Mouse (Mus musculus) heart, adult 2 months (tissue): ENCODE measurements around the gene Sptbn1. TPM values are rescaled to one million over a fixed set of nuclear protein-coding genes. Genes with fewer than 3 reads are reported as not detected.

Experiments used
- DNase-seq, 2 experiments: peaks; one replicate each; pipeline ENCODE4 v3.0.0; 2021
- H3K27ac ChIP-seq: fragments of 200-600 bp; 2 replicates; pipeline ENCODE4 v1.8.1; 2022
- H3K27me3 ChIP-seq: fragments of 200-500 bp; 2 replicates; pipeline ENCODE4 v1.6.1; 2012; ENCODE audit warnings: mild to moderate bottlenecking, low read length, inconsistent platforms, mixed read lengths; ENCODE audit not compliant: control insufficient read depth, insufficient read depth
- H3K36me3 ChIP-seq: fragments of 200-500 bp; 2 replicates; pipeline ENCODE4 v1.6.1; 2012; ENCODE audit warnings: low read length, inconsistent platforms; ENCODE audit not compliant: control insufficient read depth, insufficient read depth
- H3K4me1 ChIP-seq: fragments of 200-500 bp; 2 replicates; pipeline ENCODE4 v1.6.1; 2011; ENCODE audit warnings: low read length; ENCODE audit not compliant: control insufficient read depth, insufficient read depth
- H3K4me3 ChIP-seq: fragments of 200-600 bp; 2 replicates; pipeline ENCODE4 v1.8.1; 2022
- H3K79me2 ChIP-seq: fragments of 200-500 bp; replicated peaks from 2 replicates; pipeline ENCODE4 v1.6.1; 2012; ENCODE audit warnings: mild to moderate bottlenecking, inconsistent platforms, low read length, moderate library complexity, mixed read lengths; ENCODE audit not compliant: control insufficient read depth, insufficient read depth
- H3K9ac ChIP-seq: fragments of 200-500 bp; 2 replicates; pipeline ENCODE4 v1.6.1; 2012; ENCODE audit warnings: low read depth, mild to moderate bottlenecking, control low read depth, inconsistent platforms, low read length, mixed read lengths
- CTCF ChIP-seq: fragments of 200-600 bp; IDR thresholded peaks from 2 replicates; pipeline ENCODE4 v1.8.1; 2022; ENCODE audit warnings: antibody characterized with exemption, mild to moderate bottlenecking, moderate library complexity
- EP300 ChIP-seq: fragments of 200-500 bp; IDR thresholded peaks from 2 replicates; pipeline ENCODE4 v1.6.1; 2011; ENCODE audit warnings: low read depth, low read length, control low read depth; ENCODE audit not compliant: insufficient read depth
- POLR2A ChIP-seq: fragments of 200-500 bp; IDR thresholded peaks from 2 replicates; pipeline ENCODE4 v1.6.1; 2011; ENCODE audit warnings: mild to moderate bottlenecking, low read depth, low read length, control low read depth; ENCODE audit not compliant: insufficient read depth
- WGBS: fragments of 180-500 bp; shearing (Covaris S2); methylation state at CpG from one replicate; pipeline ENCODE4 v1.1.7; 2018; 5-methylcytosine and 5-hydroxymethylcytosine counted together
- intact Hi-C: fragments of 180-260 bp; cut with DNase I; formaldehyde crosslinking; loops from one replicate; pipeline ENCODE4 v1.15.1; 2025
- polyA plus RNA-seq: library from polyadenylated mRNA; depleted of rRNA; stranded (reverse); fragments of >200 nt; gene quantifications from 2 replicates; pipeline ENCODE4 v1.2.3, GENCODE M21; 2012
- total RNA-seq, 2 experiments: library from RNA; stranded (reverse); gene quantifications; 2 replicates each; pipeline ENCODE4 v1.2.3; 2021

The Sptbn1 gene
- total and polyA plus RNA-seq, 3 experiments, result 169 to 570 (median 509) TPM

DNA sequence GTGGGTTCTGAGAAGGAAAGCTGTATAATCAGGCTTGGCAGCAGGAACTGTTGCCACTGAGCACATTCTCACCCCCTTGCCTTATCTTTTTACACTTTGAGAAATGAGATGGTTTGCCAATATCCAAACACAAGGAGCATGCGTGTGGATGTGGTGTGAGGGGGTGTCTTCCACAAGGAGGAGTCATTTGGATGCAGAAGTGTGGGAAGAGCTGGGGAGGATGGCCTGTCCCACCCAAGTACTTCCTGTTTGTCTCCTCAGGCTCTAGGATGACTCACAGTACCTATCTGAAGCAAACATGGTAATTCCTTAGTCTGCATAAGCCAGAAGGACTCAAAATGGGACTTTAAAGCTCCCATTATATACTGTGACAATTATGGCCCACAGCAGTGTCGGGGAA lies 165.4 kb downstream of the Sptbn1 start:
- peak in 1 of 2 experiments; percentile 26 for DNase-seq
- no peak overlapping the region for H3K4me3 ChIP-seq
- 38% methylated on average over 2 of the region's 2 CpGs for WGBS
- intact Hi-C loops, result no loop called here
- peaks cover 38% of the 10 kb centered on the region for H3K36me3 ChIP-seq
- peaks cover 4% of the 10 kb centered on the region for H3K4me1 ChIP-seq
- H3K79me2 ChIP-seq, result peaks cover 2% of the 10 kb centered on the region; the same call in 1 of the 2 replicates
- TF ChIP-seq EP300 (no peak), CTCF (no peak), POLR2A (no peak)
- no peak overlapping the region for H3K27ac ChIP-seq
- no peak overlapping the region for H3K9ac ChIP-seq
- H3K27me3 ChIP-seq, result no peaks in the 10 kb centered on the region

DNA sequence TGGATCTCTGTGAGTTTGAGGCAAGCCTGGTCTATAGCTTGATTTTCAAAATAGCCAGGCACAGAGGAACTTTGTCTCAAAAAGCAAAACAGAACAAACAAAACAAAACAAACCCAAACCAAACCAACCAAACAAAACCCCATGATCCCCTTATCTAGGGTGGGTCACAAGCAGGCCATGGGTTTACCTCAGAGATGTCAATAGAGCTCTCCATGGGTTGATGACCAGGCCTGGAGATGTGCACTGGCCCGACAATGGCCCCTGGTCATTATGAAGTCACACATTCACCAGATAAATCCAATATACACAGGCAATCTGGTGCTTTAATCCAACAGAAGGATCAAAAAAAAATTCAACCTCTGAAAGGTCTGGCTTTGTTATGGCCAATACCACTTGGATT lies 166.2 kb downstream of the Sptbn1 start:
- TF ChIP-seq CTCF, result no peak
- no peak for TF ChIP-seq POLR2A
- no peak for TF ChIP-seq EP300
- DNase-seq, result no peak
- Histone ChIP-seq H3K79me2 (peaks cover 2% of the 10 kb centered on the region; the same call in 1 of the 2 replicates), H3K4me1 (peaks cover 4% of the 10 kb centered on the region), H3K36me3 (peaks cover 37% of the 10 kb centered on the region), H3K9ac (no peak overlapping the region), H3K4me3 (no peak overlapping the region), H3K27ac (no peak overlapping the region), H3K27me3 (no peaks in the 10 kb centered on the region)
- 85% methylated on average over 1 of the region's 1 CpGs for WGBS
- intact Hi-C loops, result no loop called here

DNA sequence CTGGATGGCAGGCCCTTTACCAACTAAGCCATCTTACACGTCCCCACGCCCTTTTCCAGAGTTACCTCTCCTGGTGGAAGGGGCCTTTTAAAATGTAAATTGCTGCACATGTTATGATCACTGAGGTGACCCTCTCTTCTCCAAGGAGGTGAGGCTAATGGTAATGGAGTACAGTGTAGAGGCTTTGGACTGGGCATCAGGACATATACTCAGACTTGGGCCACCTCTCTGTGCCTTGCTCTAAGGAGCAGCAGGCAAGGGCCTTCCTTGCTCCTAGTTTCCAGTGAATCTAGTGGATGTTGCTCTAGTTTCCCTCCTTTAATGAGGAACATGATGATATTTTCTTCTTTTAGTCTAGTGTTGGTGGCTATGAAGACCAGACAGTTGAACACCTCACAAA lies 166.8 kb downstream of the Sptbn1 start:
- intact Hi-C loops, result no loop called here
- WGBS, result 88% methylated on average over 2 of the region's 2 CpGs
- peaks cover 35% of the 10 kb centered on the region for H3K36me3 ChIP-seq
- H3K27ac ChIP-seq, result no peak overlapping the region
- no peak overlapping the region for H3K9ac ChIP-seq
- 0 out of 2 replicates have a peak, but pooled peaks cover 2% of the 10 kb centered on the region for H3K79me2 ChIP-seq
- no peaks in the 10 kb centered on the region for H3K27me3 ChIP-seq
- TF ChIP-seq CTCF (no peak), EP300 (no peak), POLR2A (no peak)
- no peak for DNase-seq
- H3K4me1 ChIP-seq, result peaks cover 4% of the 10 kb centered on the region
- no peak overlapping the region for H3K4me3 ChIP-seq

DNA sequence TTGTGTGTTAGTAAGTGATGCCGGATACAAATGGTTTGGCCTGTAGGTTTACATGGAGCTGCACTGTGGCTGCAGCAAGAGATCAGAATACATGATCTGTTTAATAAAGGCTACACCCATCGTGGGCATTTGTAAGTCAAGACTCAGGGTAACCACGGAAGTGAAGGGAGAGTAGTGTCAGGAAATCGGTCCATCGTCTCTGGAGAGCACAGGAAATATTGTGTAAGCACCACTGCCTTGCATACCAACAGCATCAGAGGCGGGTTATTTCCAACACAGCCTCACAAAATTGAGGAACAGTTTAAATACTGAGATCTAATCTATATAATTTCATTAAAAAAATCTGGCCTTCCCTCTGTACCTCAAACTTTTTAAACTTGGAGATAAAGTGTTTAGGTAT lies 168.1 kb downstream of the Sptbn1 start:
- intact Hi-C loops, result no loop called here
- WGBS, result 65% methylated on average over 6 of the region's 6 CpGs
- Histone ChIP-seq H3K36me3 (peaks cover 33% of the 10 kb centered on the region), H3K27me3 (no peaks in the 10 kb centered on the region), H3K27ac (no peak overlapping the region), H3K4me3 (no peak overlapping the region), H3K9ac (no peak overlapping the region), H3K4me1 (peaks cover 5% of the 10 kb centered on the region), H3K79me2 (no peaks in the 10 kb centered on the region)
- no peak for DNase-seq
- TF ChIP-seq POLR2A (no peak), CTCF (no peak), EP300 (no peak)

DNA sequence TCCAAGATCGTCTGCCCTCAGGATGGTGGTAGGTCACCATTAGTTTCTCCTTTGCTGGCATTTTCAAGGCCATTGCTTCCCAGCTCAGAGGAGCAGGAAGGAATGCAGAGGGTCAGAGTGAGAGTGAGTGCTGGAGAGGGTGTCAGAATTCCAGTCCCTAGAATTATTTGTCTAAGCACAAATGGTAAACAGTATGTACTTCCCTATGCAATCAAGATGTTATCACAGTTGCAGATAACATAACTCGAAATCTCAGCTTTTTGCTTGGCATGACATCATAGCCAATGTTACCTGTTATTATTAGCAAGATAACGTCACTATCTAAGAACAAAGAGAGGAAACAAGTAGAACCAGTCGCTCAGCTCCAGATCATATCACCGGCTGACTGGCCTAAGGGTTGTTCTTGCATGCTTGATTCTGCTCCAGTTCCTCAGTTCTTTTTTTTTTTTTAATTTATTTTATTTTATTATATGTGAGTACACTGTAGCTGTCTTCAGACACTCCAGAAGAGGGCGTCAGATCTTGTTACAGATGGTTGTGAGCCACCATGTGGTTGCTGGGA lies 172.7 kb downstream of the Sptbn1 start:
- Histone ChIP-seq H3K27me3 (no peaks in the 10 kb centered on the region), H3K9ac (no peak overlapping the region), H3K4me1 (peaks cover 2% of the 10 kb centered on the region), H3K36me3 (peaks cover 13% of the 10 kb centered on the region), H3K79me2 (no peaks in the 10 kb centered on the region), H3K4me3 (no peak overlapping the region), H3K27ac (no peak overlapping the region; the same call in 1 of the 2 replicates)
- 37% methylated on average over 6 of the region's 6 CpGs for WGBS
- intact Hi-C loops, result no loop called here
- DNase-seq, result no peak
- no peak for TF ChIP-seq EP300
- TF ChIP-seq CTCF, result no peak
- TF ChIP-seq POLR2A, result no peak

DNA sequence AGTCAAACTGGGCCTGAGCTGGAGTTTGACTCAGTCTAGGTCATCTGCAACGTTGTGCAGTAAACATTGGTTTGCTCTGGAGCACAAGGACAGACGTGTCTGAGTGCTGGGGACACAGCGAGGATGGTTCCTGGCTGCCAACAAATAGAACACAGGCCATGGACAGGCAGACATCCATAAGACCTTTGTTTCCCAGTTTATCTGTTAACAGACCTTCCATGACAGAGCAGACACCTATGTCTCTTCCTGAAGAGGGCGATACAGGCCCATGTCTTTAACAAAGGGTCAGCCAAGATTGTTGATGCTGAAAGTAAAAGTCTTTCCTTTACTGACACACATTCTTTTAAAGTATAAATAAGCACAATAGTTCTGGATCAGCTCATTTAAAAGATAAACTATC lies 176.1 kb downstream of the Sptbn1 start:
- H3K36me3 ChIP-seq, result no peaks in the 10 kb centered on the region
- no peaks in the 10 kb centered on the region for H3K27me3 ChIP-seq
- H3K9ac ChIP-seq, result no peak overlapping the region
- 37% methylated on average over 4 of the region's 4 CpGs for WGBS
- no peak for DNase-seq
- H3K79me2 ChIP-seq, result no peaks in the 10 kb centered on the region
- TF ChIP-seq CTCF, result peak; percentile 75
- TF ChIP-seq EP300, result no peak
- intact Hi-C loops, result no loop called here
- no peak overlapping the region for H3K4me3 ChIP-seq
- peaks cover 2% of the 10 kb centered on the region for H3K4me1 ChIP-seq
- no peak overlapping the region for H3K27ac ChIP-seq
